Mouse (Mus musculus): ENCODE results near the gene Gpr19.

- no peak for TF ChIP-seq CTCF (IDR thresholded peaks at IDR 0.05; ENCODE audit: control insufficient read depth, insufficient read depth, insufficient read length)
- TF ChIP-seq MYOD1 (IDR thresholded peaks at IDR 0.05; ENCODE audit: control insufficient read depth, insufficient read length, low read depth): no peak
- no peak for TF ChIP-seq MAX (IDR thresholded peaks at IDR 0.05)
- no peak for TF ChIP-seq CEBPB (IDR thresholded peaks at IDR 0.05; ENCODE audit: low read depth)
- no peak for TF ChIP-seq USF1 (IDR thresholded peaks at IDR 0.05; ENCODE audit: low read depth)
- no peak for TF ChIP-seq FOSL1 (IDR thresholded peaks at IDR 0.05; ENCODE audit: insufficient read depth, low read length, poor library complexity, severe bottlenecking)
- TF ChIP-seq MYOG (IDR thresholded peaks at IDR 0.05; ENCODE audit: control insufficient read depth, extremely low read depth, insufficient read length): no peak
Observed at GRCm38 (mm10) chr6:134820411-134820810, 78.0 kb downstream of the Gpr19 start.
